In the genomic region with DNA sequence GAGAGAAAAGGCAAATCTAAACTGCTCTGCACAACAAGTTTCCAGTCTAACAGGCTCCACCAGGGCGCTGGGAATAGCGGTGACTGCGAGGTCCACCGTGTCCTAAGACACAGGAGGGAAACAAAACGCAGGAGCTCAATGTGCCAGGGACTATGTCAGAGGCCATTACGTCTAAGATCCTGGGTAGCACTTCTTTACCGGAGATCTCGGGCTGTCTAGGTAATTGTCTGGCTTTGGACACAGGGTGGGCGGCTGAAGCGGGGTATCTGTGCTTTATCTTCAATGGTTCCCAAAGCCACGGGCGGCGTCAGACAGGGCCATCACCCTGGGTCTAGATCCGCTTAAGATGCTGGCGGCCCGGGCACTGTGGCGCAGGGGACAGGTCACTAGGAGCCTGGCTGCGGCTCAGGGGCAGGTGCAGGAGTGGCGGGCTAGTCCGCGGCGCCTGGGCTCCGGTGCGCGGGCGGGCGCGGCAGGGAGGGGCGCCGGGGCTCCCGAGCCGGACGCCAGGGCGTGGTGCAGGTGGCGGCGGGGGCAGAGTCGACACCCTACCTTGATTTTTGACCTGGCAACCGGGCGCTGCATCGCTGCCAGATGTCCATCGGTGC, we compare ENCODE assay signal across 8 mouse cellular contexts. TPM values are rescaled to one million over a fixed set of nuclear protein-coding genes. Genes with fewer than 3 reads are reported as not detected.
DNase-seq lines count a peak whose midpoint lies in the region; ATAC-seq and TF ChIP-seq lines count a peak whose summit lies in the region.

No protein-coding gene starts in this region.

- TF ChIP-seq POLR2A in cortical plate, adult 2 months (IDR thresholded peaks at IDR 0.05; ENCODE audit: extremely low read depth, insufficient read depth, low read length): no peak
- TF ChIP-seq POLR2A in olfactory bulb, adult 2 months (IDR thresholded peaks at IDR 0.05; ENCODE audit: insufficient read depth, low read depth, low read length): no peak

- H3K36me3 ChIP-seq in hindbrain, embryonic 10.5 days: no peaks in the 10 kb centered on the region
- no peaks in the 10 kb centered on the region for H3K36me3 ChIP-seq in liver, embryonic 15.5 days (replicated peaks)

- H3K9me3 ChIP-seq in hindbrain, embryonic 10.5 days: no peaks in the 10 kb centered on the region
- H3K9me3 ChIP-seq in liver, embryonic 15.5 days (replicated peaks): no peaks in the 10 kb centered on the region

- H3K4me1 ChIP-seq in cortical plate, adult 2 months (ENCODE audit: control insufficient read depth, insufficient read depth, low read length): no peaks in the 10 kb centered on the region
- peaks cover 38% of the 10 kb centered on the region for H3K4me1 ChIP-seq in hindbrain, embryonic 10.5 days (replicated peaks)
- H3K4me1 ChIP-seq in liver, embryonic 15.5 days (replicated peaks): peaks cover 25% of the 10 kb centered on the region
- peaks cover 28% of the 10 kb centered on the region for H3K4me1 ChIP-seq in olfactory bulb, adult 2 months (ENCODE audit: control insufficient read depth, insufficient read depth, low read length)

- H3K4me2 ChIP-seq in liver, embryonic 15.5 days: peak overlapping the region; percentile 71

- ATAC-seq in liver, embryonic 15.5 days (ENCODE audit: insufficient read depth): no peak

- peak overlapping the region; percentile 89 for H3K27ac ChIP-seq in left cerebral cortex, adult 2 months
- peak overlapping the region; percentile 95 for H3K27ac ChIP-seq in cortical plate, adult 2 months (ENCODE audit: insufficient read depth, low read length)
- H3K27ac ChIP-seq in hindbrain, embryonic 10.5 days: peak overlapping the region; percentile 50
- H3K27ac ChIP-seq in liver, embryonic 15.5 days (replicated peaks): no peak overlapping the region
- H3K27ac ChIP-seq in olfactory bulb, adult 2 months (ENCODE audit: insufficient read depth, low read depth, low read length): no peak overlapping the region

- WGBS in hindbrain, embryonic 10.5 days: under 1% methylated on average over 41 of the region's 41 CpGs
- WGBS in liver, embryonic 15.5 days (ENCODE audit: insufficient replicate concordance): 1% methylated on average over 34 of the region's 41 CpGs
- WGBS in olfactory bulb, adult 2 months: 3% methylated on average over 41 of the region's 41 CpGs

- peak in 1 of 2 experiments; percentile 13 for DNase-seq in left cerebral cortex, adult 2 months (ENCODE audit: extremely low spot score in 1 of 2, low spot score in 2 of 2)
- no peak for DNase-seq in left cerebral cortex, adult 9 months (ENCODE audit: low spot score in 2 of 2)
- peak; percentile 54 for DNase-seq in hindbrain, embryonic 10.5 days (ENCODE audit: low spot score)
- DNase-seq in frontal cortex, adult 2 months (ENCODE audit: extremely low spot score in 1 of 2, low spot score in 1 of 2): no peak
- DNase-seq in thymus, postnatal 25 days: no peak

- intact Hi-C loops in left cerebral cortex, adult 2 months (cut with DNase I): no loop called here

- peaks cover 81% of the 10 kb centered on the region for H3K27me3 ChIP-seq in hindbrain, embryonic 10.5 days (ENCODE audit: insufficient read depth, poor library complexity, severe bottlenecking)
- H3K27me3 ChIP-seq in liver, embryonic 15.5 days: peaks cover 95% of the 10 kb centered on the region

- H3K4me3 ChIP-seq in left cerebral cortex, adult 2 months: peak overlapping the region; percentile 67
- peak overlapping the region; percentile 91 for H3K4me3 ChIP-seq in cortical plate, adult 2 months (ENCODE audit: insufficient read depth, low read length)
- peak overlapping the region; percentile 58 for H3K4me3 ChIP-seq in hindbrain, embryonic 10.5 days
- peak overlapping the region; percentile 44 for H3K4me3 ChIP-seq in liver, embryonic 15.5 days (replicated peaks)
- H3K4me3 ChIP-seq in olfactory bulb, adult 2 months (ENCODE audit: insufficient read depth, low read depth, low read length): peak overlapping the region; percentile 37

- no peak for TF ChIP-seq CTCF in left cerebral cortex, adult 2 months (IDR thresholded peaks at IDR 0.05)
- no peak for TF ChIP-seq CTCF in cortical plate, adult 2 months (IDR thresholded peaks at IDR 0.05; ENCODE audit: extremely low read depth, insufficient read depth, low read length)
- TF ChIP-seq CTCF in olfactory bulb, adult 2 months (IDR thresholded peaks at IDR 0.05; ENCODE audit: insufficient read depth, low read depth, low read length): no peak

- H3K9ac ChIP-seq in liver, embryonic 15.5 days: no peak overlapping the region

RNA-seq across cellular contexts. Expression of gene Ovol2, which starts 1.5 kb away (rescaled TPM):
- 10 to 100 TPM; 10.5 to 11.6 TPM for total RNA-seq in left cerebral cortex, adult 2 months (2021)
- polyA plus RNA-seq in cortical plate, adult 2 months (2012; rRNA removed): 15.0 and 16.4 TPM in 2 replicates
- 0.22 and 0.27 TPM in 2 replicates for polyA plus RNA-seq in hindbrain, embryonic 10.5 days (2016; fragmentation: Nextera tagmentation; extraction: Ambion mirVana)
- not detected in 2 replicates for polyA plus RNA-seq in liver, embryonic 15.5 days (2015; fragmentation: Nextera tagmentation; extraction: Ambion mirVana)
- polyA plus RNA-seq in olfactory bulb, adult 2 months (2012; ENCODE audit: insufficient read depth, insufficient read length, low replicate concordance, missing spikeins): not detected in 2 replicates
- 6.1 and 8.3 TPM in 2 replicates for polyA plus RNA-seq in frontal cortex, adult 2 months (2012; rRNA removed)

RNA-seq across cellular contexts. Expression of gene Kat14, which starts 38.3 kb away (rescaled TPM):
- total RNA-seq in left cerebral cortex, adult 2 months (2021): 10 to 100 TPM; 38.8 to 40.2 TPM
- polyA plus RNA-seq in cortical plate, adult 2 months (2012; rRNA removed): 33.8 and 35.5 TPM in 2 replicates
- 47.9 and 60.4 TPM in 2 replicates for polyA plus RNA-seq in hindbrain, embryonic 10.5 days (2016; fragmentation: Nextera tagmentation; extraction: Ambion mirVana)
- polyA plus RNA-seq in liver, embryonic 15.5 days (2015; fragmentation: Nextera tagmentation; extraction: Ambion mirVana): 14.0 and 17.1 TPM in 2 replicates
- not detected in 2 replicates for polyA plus RNA-seq in olfactory bulb, adult 2 months (2012; ENCODE audit: insufficient read depth, insufficient read length, low replicate concordance, missing spikeins)
- 33.0 TPM in 2 replicates for polyA plus RNA-seq in frontal cortex, adult 2 months (2012; rRNA removed)

RNA-seq across cellular contexts. Expression of gene Pet117, which starts 38.3 kb away (rescaled TPM):
- total RNA-seq in left cerebral cortex, adult 2 months (2021): 10 to 100 TPM in 1 of 2 experiments, 1 to 10 TPM in 1; 5.4 to 11.0 TPM
- polyA plus RNA-seq in cortical plate, adult 2 months (2012; rRNA removed): 1.0 TPM in 1 of 2 replicates, not detected in the other
- 0.24 TPM in 1 of 2 replicates, not detected in the other for polyA plus RNA-seq in hindbrain, embryonic 10.5 days (2016; fragmentation: Nextera tagmentation; extraction: Ambion mirVana)
- polyA plus RNA-seq in liver, embryonic 15.5 days (2015; fragmentation: Nextera tagmentation; extraction: Ambion mirVana): 1.3 and 1.7 TPM in 2 replicates
- polyA plus RNA-seq in olfactory bulb, adult 2 months (2012; ENCODE audit: insufficient read depth, insufficient read length, low replicate concordance, missing spikeins): not detected in 2 replicates
- 0.76 and 1.8 TPM in 2 replicates for polyA plus RNA-seq in frontal cortex, adult 2 months (2012; rRNA removed)

RNA-seq across cellular contexts. Expression of gene Snx5, which starts 59.8 kb away (rescaled TPM):
- total RNA-seq in left cerebral cortex, adult 2 months (2021): 10 to 100 TPM; 77.4 to 87.4 TPM
- polyA plus RNA-seq in cortical plate, adult 2 months (2012; rRNA removed): 84.6 and 85.6 TPM in 2 replicates
- polyA plus RNA-seq in hindbrain, embryonic 10.5 days (2016; fragmentation: Nextera tagmentation; extraction: Ambion mirVana): 91.8 and 110 TPM in 2 replicates
- polyA plus RNA-seq in liver, embryonic 15.5 days (2015; fragmentation: Nextera tagmentation; extraction: Ambion mirVana): 55.7 and 59.4 TPM in 2 replicates
- polyA plus RNA-seq in olfactory bulb, adult 2 months (2012; ENCODE audit: insufficient read depth, insufficient read length, low replicate concordance, missing spikeins): not detected in 2 replicates
- polyA plus RNA-seq in frontal cortex, adult 2 months (2012; rRNA removed): 74.7 and 83.1 TPM in 2 replicates

RNA-seq across cellular contexts. Expression of gene Mgme1, which starts 60.0 kb away (rescaled TPM):
- 1 to 10 TPM; 5.4 to 5.7 TPM for total RNA-seq in left cerebral cortex, adult 2 months (2021)
- 5.6 and 5.9 TPM in 2 replicates for polyA plus RNA-seq in cortical plate, adult 2 months (2012; rRNA removed)
- polyA plus RNA-seq in hindbrain, embryonic 10.5 days (2016; fragmentation: Nextera tagmentation; extraction: Ambion mirVana): 18.5 and 25.0 TPM in 2 replicates
- 9.8 and 10.5 TPM in 2 replicates for polyA plus RNA-seq in liver, embryonic 15.5 days (2015; fragmentation: Nextera tagmentation; extraction: Ambion mirVana)
- polyA plus RNA-seq in olfactory bulb, adult 2 months (2012; ENCODE audit: insufficient read depth, insufficient read length, low replicate concordance, missing spikeins): not detected in 2 replicates
- polyA plus RNA-seq in frontal cortex, adult 2 months (2012; rRNA removed): 5.9 and 6.0 TPM in 2 replicates

Comparison
In these comparisons a context has a peak if more than half of its experiments do, and no peak if none do; other contexts are left out.
1. H3K27ac ChIP-seq: peak in left cerebral cortex, adult 2 months (single experiment), cortical plate, adult 2 months (single experiment) and hindbrain, embryonic 10.5 days (single experiment); none in liver, embryonic 15.5 days (single experiment) and olfactory bulb, adult 2 months (single experiment).
2. H3K4me3 ChIP-seq: peak in every context shown above with its lines; median percentile 91 in cortical plate, adult 2 months; 67 in left cerebral cortex, adult 2 months; 58 in hindbrain, embryonic 10.5 days; 44 in liver, embryonic 15.5 days; 37 in olfactory bulb, adult 2 months.
3. RNA of gene Kat14, which starts 38.3 kb away (polyA plus RNA-seq): 47.9 to 60.4 TPM in hindbrain, embryonic 10.5 days, 33.8 to 35.5 TPM in cortical plate, adult 2 months, 33.0 TPM in frontal cortex, adult 2 months and 14.0 to 17.1 TPM in liver, embryonic 15.5 days; not detected in olfactory bulb, adult 2 months; every median in the first group is over 10 times any median in the second.